Mouse (Mus musculus): Measurements from ENCODE around the gene 4921530L21Rik.
A peak's percentile ranks its signal among the peaks of the same experiment; 100 is the strongest.

Gene 4921530L21Rik

GRCm38 (mm10) chr14:95880954-95881353 is at the start of gene 4921530L21Rik:
TSS of gene 4921530L21Rik (plus strand) at chr14:95881254.
- no peak for DNase-seq

DNA sequence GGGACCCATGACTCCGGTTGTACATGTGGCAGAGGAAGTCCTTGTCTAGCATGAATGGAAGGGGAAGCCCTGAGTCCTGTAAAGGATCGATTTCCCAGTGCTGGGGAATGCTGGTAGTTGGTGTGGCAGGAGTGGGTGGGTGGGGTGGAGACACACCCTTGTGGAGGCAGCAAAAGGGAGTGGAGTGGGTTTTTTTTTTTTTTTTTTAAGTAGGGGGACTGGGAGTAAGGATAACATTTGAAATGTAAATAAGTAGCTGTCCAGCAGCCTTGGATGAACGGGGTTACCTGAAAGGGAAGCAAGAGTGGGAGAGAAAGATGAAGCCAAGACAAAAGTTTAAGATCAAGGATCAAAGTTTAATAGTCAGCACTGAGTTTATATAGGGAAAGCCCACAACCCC is 47.2 kb upstream of the 4921530L21Rik start:
- no peak for DNase-seq

GRCm38 (mm10) chr14:95862981-95863380 is 18.1 kb upstream of the 4921530L21Rik start:
- no peak for DNase-seq

DNA sequence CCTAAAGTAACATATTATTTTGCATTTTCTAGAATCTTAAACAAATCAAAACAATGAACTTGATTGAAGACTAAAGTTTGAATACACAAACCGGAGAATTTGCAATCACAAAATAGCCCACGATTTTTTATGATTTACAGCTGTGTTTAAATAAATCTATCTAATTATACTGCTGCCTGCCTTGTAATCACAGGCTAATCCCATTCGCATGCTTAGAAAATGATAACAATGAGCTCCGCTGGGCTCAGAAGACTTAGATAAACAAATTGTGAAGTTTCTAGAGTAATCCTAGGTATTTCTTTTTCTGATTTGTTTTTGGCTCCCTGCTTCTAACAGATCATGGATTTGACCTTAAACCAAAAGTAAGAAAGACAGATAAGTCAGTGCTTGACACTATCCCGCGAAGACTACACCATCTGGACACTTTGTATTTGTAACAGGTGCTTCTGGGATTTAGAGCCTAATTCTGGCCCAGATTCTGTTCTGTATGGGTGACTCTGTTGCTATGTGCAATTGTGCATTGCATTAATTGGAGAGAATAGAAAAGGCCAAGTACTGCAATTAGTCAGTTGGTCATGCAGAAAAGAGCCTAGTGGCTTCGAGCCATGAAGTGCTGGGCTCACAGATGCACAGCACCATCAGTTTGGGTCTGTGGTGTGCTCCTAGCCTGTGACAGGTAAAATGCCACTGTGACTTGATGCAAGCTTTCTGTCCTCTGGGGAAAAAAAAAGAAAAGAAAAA is 15.2 kb upstream of the 4921530L21Rik start:
- no peak for DNase-seq

- DNase-seq: no peak
Measured at GRCm38 (mm10) chr14:95872020-95872419, 9.0 kb upstream of the 4921530L21Rik start.

DNA sequence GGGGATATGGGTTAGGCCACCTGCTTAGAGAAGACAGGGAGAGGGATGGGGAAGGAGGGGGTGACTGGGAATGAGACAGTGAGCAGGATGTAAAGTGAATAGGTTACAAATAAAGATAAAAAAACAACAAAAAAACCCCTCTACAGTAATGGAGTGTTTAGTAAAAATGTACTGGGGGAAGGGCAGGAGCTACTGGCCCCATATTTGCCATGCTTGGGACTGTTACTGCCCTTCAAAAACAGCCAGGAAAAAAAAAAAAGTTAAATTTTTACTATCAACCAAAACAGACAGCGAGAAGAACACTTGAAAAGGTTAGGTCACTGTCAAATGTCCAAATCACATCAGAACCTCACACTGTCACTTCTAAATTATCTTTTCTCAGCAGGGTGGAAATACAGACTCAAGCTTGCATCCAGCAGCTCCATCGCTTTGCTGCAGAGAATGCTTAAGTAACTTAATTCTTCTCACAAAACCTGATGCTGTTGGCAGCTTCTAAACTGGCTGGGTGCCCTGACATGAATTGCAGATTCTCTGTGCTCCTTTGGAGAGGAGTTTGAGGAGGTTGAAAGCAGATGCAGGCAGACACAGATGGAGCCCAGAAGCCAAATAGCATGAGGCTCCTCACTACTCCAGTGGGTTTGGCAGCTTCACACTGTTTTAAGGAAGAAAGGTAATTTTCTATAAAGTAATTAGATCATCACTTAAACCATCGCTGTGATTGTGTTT is 4.1 kb upstream of the 4921530L21Rik start:
- peak; percentile 90 for DNase-seq

- DNase-seq: no peak
Measured at GRCm38 (mm10) chr14:95877548-95877947, 3.5 kb upstream of the 4921530L21Rik start.

DNA sequence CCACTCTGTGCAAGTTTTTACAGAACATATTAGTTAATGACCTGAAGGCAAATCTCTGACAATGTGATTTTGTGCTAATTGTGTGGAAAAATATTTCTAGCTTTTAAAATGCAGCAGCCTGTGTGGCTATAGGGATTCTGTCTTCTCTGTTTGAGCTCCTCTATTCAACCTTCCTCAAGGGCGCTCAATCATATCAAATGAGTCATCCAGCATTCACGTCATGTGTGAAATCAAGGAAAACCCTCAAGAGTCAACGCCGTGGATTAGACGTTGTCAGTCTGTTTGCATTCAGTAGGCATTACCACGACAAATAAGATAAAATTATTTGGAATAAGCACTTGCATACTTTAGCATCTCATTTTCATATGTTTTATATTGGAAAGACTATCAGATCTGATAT is 18.4 kb downstream of the 4921530L21Rik start:
- DNase-seq: no peak

DNA sequence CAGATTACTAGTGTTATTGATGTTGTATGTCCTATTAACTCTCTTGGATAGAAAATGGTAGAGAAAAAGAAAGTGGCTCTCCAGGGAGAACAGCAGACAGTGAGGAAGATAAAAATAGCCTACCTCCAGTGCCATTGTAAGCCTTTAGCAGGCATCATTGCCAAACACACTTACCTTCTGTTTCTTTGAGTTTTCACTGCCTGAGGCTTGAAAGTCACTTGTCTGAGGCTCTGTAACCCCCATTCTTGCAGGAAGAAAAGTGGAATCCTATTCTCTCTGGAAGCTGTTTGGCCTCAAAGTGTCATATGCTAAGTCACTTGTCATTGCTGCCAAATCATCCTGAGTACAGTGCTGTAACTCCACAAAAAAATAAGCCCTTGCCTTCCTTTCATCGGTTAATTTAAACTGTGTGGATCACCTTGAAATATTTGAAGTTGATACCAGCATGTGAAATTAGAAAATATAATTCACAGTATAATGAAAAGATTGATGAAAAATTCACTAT is 23.6 kb downstream of the 4921530L21Rik start:
- no peak for DNase-seq

DNA sequence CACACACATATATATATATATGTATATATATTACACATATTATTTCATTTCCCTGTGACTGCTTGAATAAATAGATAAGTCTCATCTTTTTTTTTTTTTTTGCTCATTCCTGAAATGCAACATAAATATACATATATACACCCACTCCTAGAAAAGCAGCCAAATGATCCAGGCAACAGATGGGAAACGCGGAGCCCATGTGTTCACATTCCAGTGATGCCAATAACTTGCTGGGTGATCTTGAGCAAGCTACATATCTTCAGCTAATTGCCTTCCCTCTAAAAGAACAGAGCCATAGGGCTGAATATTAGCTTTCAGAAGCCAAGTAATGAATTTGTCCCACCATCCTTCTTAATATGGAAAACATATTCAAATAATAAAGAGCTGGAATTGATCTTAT is 32.2 kb downstream of the 4921530L21Rik start:
- peak; percentile 84 for DNase-seq

- no peak for DNase-seq
Measured at GRCm38 (mm10) chr14:95926742-95927141, 45.7 kb downstream of the 4921530L21Rik start.

DNA sequence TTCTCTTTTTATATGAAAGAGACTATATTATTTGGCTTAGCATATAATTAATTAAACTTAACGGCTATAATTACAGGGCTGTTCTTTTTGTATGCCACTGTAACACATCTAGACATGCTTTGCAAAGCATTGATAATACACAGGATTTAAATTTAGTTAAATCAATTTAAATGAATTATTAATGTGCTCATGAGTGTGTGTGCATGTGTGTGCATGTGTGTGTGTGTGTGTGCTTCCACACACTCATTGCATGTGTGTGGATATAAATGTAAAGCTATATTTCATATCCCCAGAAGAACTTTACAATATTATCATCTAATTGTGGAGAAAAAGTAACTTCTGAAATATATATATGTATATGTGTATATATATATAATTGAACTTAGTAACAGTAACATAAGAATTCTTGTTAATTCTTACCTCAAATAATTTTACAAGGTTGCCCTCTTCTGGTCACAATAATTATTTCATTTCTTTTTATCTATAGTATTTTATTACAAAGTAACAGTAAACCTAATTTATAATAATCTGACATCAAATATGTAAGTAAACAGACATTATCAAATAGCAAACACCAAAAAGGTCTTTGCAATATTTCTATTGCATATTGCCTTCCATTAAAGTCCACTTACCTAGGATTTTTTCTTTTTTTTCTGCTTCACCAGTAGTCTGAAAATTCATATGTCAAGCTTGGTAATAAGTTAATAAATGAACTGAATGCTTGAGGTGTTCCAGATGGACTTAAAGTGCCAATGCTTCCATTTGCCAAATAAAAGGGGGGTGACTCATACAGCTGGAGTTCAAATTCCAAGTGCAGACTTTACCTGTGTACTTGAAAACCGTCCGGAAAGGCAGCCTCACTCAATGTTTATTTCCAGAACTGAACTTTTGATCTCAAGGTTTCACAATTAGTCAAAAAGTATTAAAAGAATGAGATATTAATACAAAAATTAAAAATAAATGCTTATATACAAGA is 47.0 kb downstream of the 4921530L21Rik start:
- DNase-seq: no peak
